Mouse (Mus musculus) right cerebral cortex, postnatal 36 days (tissue): Measurements from ENCODE around the gene Hps6.

Experiments
- DNase-seq, 2 experiments: peaks; one replicate each; pipeline ENCODE4 v3.0.0; 2022; ENCODE audit warnings: low spot score in 2 of 2, mixed read lengths in 1 of 2

Gene Hps6

GRCm38 (mm10) chr19:46029652-46030051 is 26.3 kb downstream of the Hps6 start:
- no peak for DNase-seq

GRCm38 (mm10) chr19:46030196-46030983 is 27.1 kb downstream of the Hps6 start:
- DNase-seq, result no peak

GRCm38 (mm10) chr19:46031689-46032432 is 28.6 kb downstream of the Hps6 start:
- DNase-seq, result no peak

GRCm38 (mm10) chr19:46032731-46033510 is 29.6 kb downstream of the Hps6 start:
- peak in 1 of 2 experiments; percentile 68 for DNase-seq

- no peak for DNase-seq
Observed at GRCm38 (mm10) chr19:46033911-46034310, 30.6 kb downstream of the Hps6 start.

GRCm38 (mm10) chr19:46035971-46036370 is 32.7 kb downstream of the Hps6 start:
- no peak for DNase-seq

- no peak for DNase-seq
Observed at GRCm38 (mm10) chr19:46036477-46037242, 33.4 kb downstream of the Hps6 start.

- DNase-seq, result no peak
Observed at GRCm38 (mm10) chr19:46037243-46037924, 34.1 kb downstream of the Hps6 start.

GRCm38 (mm10) chr19:46037925-46038850 is 34.9 kb downstream of the Hps6 start:
- no peak for DNase-seq

GRCm38 (mm10) chr19:46038851-46039260 is 35.5 kb downstream of the Hps6 start:
- no peak for DNase-seq

- DNase-seq, result peak; percentile 76 to 78
Observed at GRCm38 (mm10) chr19:46039478-46039877, 36.2 kb downstream of the Hps6 start.

- DNase-seq, result no peak
Observed at GRCm38 (mm10) chr19:46040149-46040902, 37.0 kb downstream of the Hps6 start.

GRCm38 (mm10) chr19:46041299-46041932 is 38.1 kb downstream of the Hps6 start:
- no peak for DNase-seq

GRCm38 (mm10) chr19:46041933-46042475 is 38.7 kb downstream of the Hps6 start:
- DNase-seq, result peak; percentile 67 to 73

GRCm38 (mm10) chr19:46042476-46043011 is 39.2 kb downstream of the Hps6 start:
- peak; percentile 62 to 63 for DNase-seq

GRCm38 (mm10) chr19:46043380-46043779 is 40.1 kb downstream of the Hps6 start:
- no peak for DNase-seq

- no peak for DNase-seq
Observed at GRCm38 (mm10) chr19:46044271-46044992, 41.1 kb downstream of the Hps6 start, which contains the start of gene Pprc1. TSS of gene Pprc1 (plus strand) at chr19:46044886.
